Mouse (Mus musculus) small intestine, adult 2 months (tissue): ENCODE measurements around the gene A730071L15Rik. TPM values are rescaled to one million over a fixed set of nuclear protein-coding genes. Genes with fewer than 3 reads are reported as not detected.

Experiments
- H3K27ac ChIP-seq: fragments of 200-500 bp; 2 replicates; pipeline ENCODE4 v1.5.1; 2012; ENCODE audit warnings: low read depth, low read length, control low read depth, inconsistent platforms; ENCODE audit not compliant: insufficient read depth
- H3K27me3 ChIP-seq: fragments of 200-500 bp; 2 replicates; pipeline ENCODE4 v1.6.1; 2012; ENCODE audit warnings: mild to moderate bottlenecking, moderate library complexity, low read length, inconsistent platforms; ENCODE audit not compliant: control insufficient read depth, insufficient read depth
- H3K36me3 ChIP-seq: fragments of 200-500 bp; 2 replicates; pipeline ENCODE4 v1.6.1; 2012; ENCODE audit warnings: mild to moderate bottlenecking, low read length, control low read depth, inconsistent platforms; ENCODE audit not compliant: control insufficient read depth, insufficient read depth
- H3K4me1 ChIP-seq: fragments of 200-500 bp; 2 replicates; pipeline ENCODE4 v1.6.1; 2012; ENCODE audit warnings: low read length, inconsistent platforms, mixed read lengths; ENCODE audit not compliant: control insufficient read depth, insufficient read depth, insufficient read length
- H3K4me3 ChIP-seq: fragments of 200-500 bp; 2 replicates; pipeline ENCODE4 v1.5.1; 2012; ENCODE audit warnings: low read depth, mild to moderate bottlenecking, control low read depth, inconsistent platforms, low read length, moderate library complexity
- CTCF ChIP-seq: fragments of 200-500 bp; IDR thresholded peaks from 2 replicates; pipeline ENCODE4 v1.5.1; 2012; ENCODE audit warnings: low read depth, mild to moderate bottlenecking, control low read depth, inconsistent platforms, low read length, moderate library complexity, mixed read lengths; ENCODE audit not compliant: insufficient replicate concordance, insufficient read length; ENCODE audit errors: extremely low read depth
- POLR2A ChIP-seq: fragments of 200-500 bp; IDR thresholded peaks from 2 replicates; pipeline ENCODE4 v1.6.1; 2012; ENCODE audit warnings: low read depth, mild to moderate bottlenecking, control low read depth, inconsistent platforms, low read length, moderate library complexity
- WGBS: fragments of 180-500 bp; shearing (Covaris S2); methylation state at CpG from one replicate; pipeline ENCODE4 v1.1.7; 2018; 5-methylcytosine and 5-hydroxymethylcytosine counted together
- polyA plus RNA-seq: library from polyadenylated mRNA; depleted of rRNA; stranded (reverse); fragments of >200 nt; gene quantifications from 2 replicates; pipeline ENCODE4 v1.2.3, GENCODE M21; 2012

A730071L15Rik gene
- polyA plus RNA-seq, 1 experiment, result not detected

GRCm38 (mm10) chr11:6184202-6184935, 15.5 kb upstream of the A730071L15Rik start:
- no peaks in the 10 kb centered on the region for H3K27me3 ChIP-seq
- no peak for TF ChIP-seq POLR2A
- TF ChIP-seq CTCF, result no peak
- 0 out of 2 replicates have a peak, but pooled peaks cover 4% of the 10 kb centered on the region for H3K36me3 ChIP-seq
- H3K4me3 ChIP-seq, result no peak overlapping the region
- 51% methylated on average over 11 of the region's 11 CpGs for WGBS
- no peak overlapping the region for H3K27ac ChIP-seq
- peaks cover 3% of the 10 kb centered on the region for H3K4me1 ChIP-seq

- no peak overlapping the region for H3K4me3 ChIP-seq
- no peak overlapping the region for H3K27ac ChIP-seq
- TF ChIP-seq POLR2A (no peak), CTCF (no peak)
- peaks cover 24% of the 10 kb centered on the region for H3K36me3 ChIP-seq
- peaks cover 3% of the 10 kb centered on the region for H3K4me1 ChIP-seq
- no peaks in the 10 kb centered on the region for H3K27me3 ChIP-seq
- 93% methylated on average over 3 of the region's 3 CpGs for WGBS
These were observed 12.4 kb upstream of the A730071L15Rik start for GRCm38 (mm10) chr11:6187399-6187798.

GRCm38 (mm10) chr11:6187878-6188277, 12.0 kb upstream of the A730071L15Rik start:
- TF ChIP-seq POLR2A, result no peak
- TF ChIP-seq CTCF, result peak; percentile 94; the same call in 1 of the 2 replicates
- Histone ChIP-seq H3K27me3 (no peaks in the 10 kb centered on the region), H3K4me3 (no peak overlapping the region), H3K27ac (no peak overlapping the region), H3K4me1 (peaks cover 3% of the 10 kb centered on the region), H3K36me3 (peaks cover 27% of the 10 kb centered on the region)
- 3% methylated on average over 2 of the region's 2 CpGs for WGBS

DNA sequence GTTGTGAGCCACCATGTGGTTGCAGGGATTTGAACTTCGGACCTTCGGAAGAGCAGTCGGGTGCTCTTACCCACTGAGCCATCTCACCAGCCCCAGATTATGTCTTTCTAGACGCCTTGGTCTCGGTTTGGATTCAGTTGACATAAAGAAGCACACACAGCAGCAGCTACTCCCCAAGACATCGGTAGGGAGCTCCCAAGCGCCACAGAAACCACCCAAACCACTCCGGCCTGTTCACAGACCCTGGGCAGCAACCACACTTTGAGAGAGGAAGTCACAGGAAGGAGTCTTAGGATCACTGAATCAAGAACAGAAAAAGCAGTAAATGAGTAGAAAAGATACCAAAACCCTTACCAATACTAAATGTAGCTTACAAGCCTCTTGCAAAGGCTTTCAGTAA, 3.0 kb upstream of the A730071L15Rik start:
- TF ChIP-seq CTCF, result no peak
- H3K27me3 ChIP-seq, result no peaks in the 10 kb centered on the region
- H3K4me1 ChIP-seq, result peaks cover 10% of the 10 kb centered on the region; the same call in 1 of the 2 replicates
- 77% methylated on average over 8 of the region's 8 CpGs for WGBS
- H3K4me3 ChIP-seq, result no peak overlapping the region
- H3K36me3 ChIP-seq, result peaks cover 10% of the 10 kb centered on the region
- no peak overlapping the region for H3K27ac ChIP-seq

DNA sequence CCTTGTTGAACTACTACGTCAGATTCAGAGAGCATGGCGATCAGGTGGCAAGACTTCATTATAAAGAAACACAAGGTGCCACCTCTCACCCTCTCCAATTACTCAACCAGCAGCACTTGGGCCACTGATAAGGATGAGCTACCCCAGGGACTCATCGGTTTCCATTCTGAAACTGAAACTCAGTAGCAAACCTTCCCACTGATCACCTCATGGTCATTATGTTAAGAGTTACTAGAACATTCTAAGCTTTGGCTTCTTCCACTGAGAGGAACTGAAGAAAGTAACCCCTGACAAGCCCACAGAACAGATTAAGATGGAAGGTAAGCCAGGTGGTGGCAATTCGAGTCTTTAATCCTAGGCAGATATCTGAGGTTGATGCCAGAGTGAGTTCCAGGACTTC, 1.4 kb upstream of the A730071L15Rik start:
- H3K4me1 ChIP-seq, result peaks cover 10% of the 10 kb centered on the region; the same call in 1 of the 2 replicates
- TF ChIP-seq CTCF, result no peak
- no peak for TF ChIP-seq POLR2A
- H3K4me3 ChIP-seq, result no peak overlapping the region
- no peaks in the 10 kb centered on the region for H3K36me3 ChIP-seq
- no peak overlapping the region for H3K27ac ChIP-seq
- H3K27me3 ChIP-seq, result no peaks in the 10 kb centered on the region
- 52% methylated on average over 4 of the region's 4 CpGs for WGBS

GRCm38 (mm10) chr11:6200087-6200569, 299 bp downstream of the A730071L15Rik start, which contains the start of gene Nudcd3:
TSS of gene Nudcd3 (minus strand) at chr11:6200415.
- no peaks in the 10 kb centered on the region for H3K36me3 ChIP-seq
- H3K4me1 ChIP-seq, result peaks cover 10% of the 10 kb centered on the region; the same call in 1 of the 2 replicates
- TF ChIP-seq POLR2A (peak; percentile 31; the same call in 1 of the 2 replicates), CTCF (no peak)
- peak within 1 kb of the TSS; percentile 86 for H3K4me3 ChIP-seq
- under 1% methylated on average over 39 of the region's 39 CpGs for WGBS
- no peaks in the 10 kb centered on the region for H3K27me3 ChIP-seq
- peak within 1 kb of the TSS; percentile 92 for H3K27ac ChIP-seq

GRCm38 (mm10) chr11:6200570-6200969, 741 bp downstream of the A730071L15Rik start:
- H3K27me3 ChIP-seq, result no peaks in the 10 kb centered on the region
- H3K4me1 ChIP-seq, result peaks cover 8% of the 10 kb centered on the region; the same call in 1 of the 2 replicates
- no peak overlapping the region for H3K4me3 ChIP-seq
- no peak for TF ChIP-seq POLR2A
- no peak for TF ChIP-seq CTCF
- 24% methylated on average over 9 of the region's 9 CpGs for WGBS
- H3K27ac ChIP-seq, result peak overlapping the region; percentile 92; the same call in 1 of the 2 replicates
- no peaks in the 10 kb centered on the region for H3K36me3 ChIP-seq
